Mouse (Mus musculus) CH12.LX (cell line): ENCODE data around the gene Klhl11.

Experiments
- CTCF ChIP-seq, 2 experiments: IDR thresholded peaks in 1 of 2; conservative IDR thresholded peaks in 1 of 2; 2 replicates each; pipeline ENCODE4 v1.5.1; 2011 to 2012; ENCODE audit warnings: low read depth in 2 of 2, low read length in 2 of 2, improper control_type of control experiment in 1 of 2, inconsistent platforms in 1 of 2, mild to moderate bottlenecking in 1 of 2, moderate library complexity in 1 of 2
- E2F4 ChIP-seq: IDR thresholded peaks from 2 replicates; pipeline ENCODE4 v1.6.1; 2011; ENCODE audit warnings: low read depth, low read length, improper control_type of control experiment; ENCODE audit not compliant: insufficient replicate concordance
- ELF1 ChIP-seq: IDR thresholded peaks from 2 replicates; pipeline ENCODE4 v1.6.1; 2014; ENCODE audit warnings: low read depth, mild to moderate bottlenecking, inconsistent platforms, low read length, improper control_type of control experiment
- EP300 ChIP-seq: IDR thresholded peaks from 2 replicates; pipeline ENCODE4 v1.6.1; 2011; ENCODE audit warnings: low read length, improper control_type of control experiment
- ETS1 ChIP-seq: conservative IDR thresholded peaks from 2 replicates; pipeline ENCODE4 v1.6.1; 2012; ENCODE audit warnings: low read depth, mild to moderate bottlenecking, inconsistent platforms, low read length, improper control_type of control experiment, moderate library complexity
- HCFC1 ChIP-seq: IDR thresholded peaks from 2 replicates; pipeline ENCODE4 v1.6.1; 2012; ENCODE audit warnings: low read depth, mild to moderate bottlenecking, inconsistent platforms, low read length, improper control_type of control experiment
- MXI1 ChIP-seq: IDR thresholded peaks from 2 replicates; pipeline ENCODE4 v1.6.1; 2011; ENCODE audit warnings: mild to moderate bottlenecking, low read depth, low read length, improper control_type of control experiment
- MYC ChIP-seq: IDR thresholded peaks from 2 replicates; pipeline ENCODE4 v1.6.1; 2011; ENCODE audit warnings: low read depth, mild to moderate bottlenecking, improper control_type of control experiment, low read length
- NRF1 ChIP-seq: IDR thresholded peaks from 2 replicates; pipeline ENCODE4 v1.6.1; 2014; ENCODE audit warnings: low read depth, mild to moderate bottlenecking, inconsistent platforms, low read length, improper control_type of control experiment, moderate library complexity
- PAX5 ChIP-seq: IDR thresholded peaks from 2 replicates; pipeline ENCODE4 v1.6.1; 2012; ENCODE audit warnings: low read length, inconsistent platforms, mixed read lengths
- POLR2A ChIP-seq: IDR thresholded peaks from 2 replicates; pipeline ENCODE4 v1.6.1; 2011; ENCODE audit warnings: low read depth, mild to moderate bottlenecking, improper control_type of control experiment, low read length
- POLR2AphosphoS2 ChIP-seq: IDR thresholded peaks from 2 replicates; pipeline ENCODE4 v1.6.1; 2011; ENCODE audit warnings: low read depth, low read length, improper control_type of control experiment
- SMC3 ChIP-seq: IDR thresholded peaks from 2 replicates; pipeline ENCODE4 v1.6.1; 2011; ENCODE audit warnings: low read depth, low read length, improper control_type of control experiment
- USF1 ChIP-seq: IDR thresholded peaks from 2 replicates; pipeline ENCODE4 v1.6.1; 2014; ENCODE audit warnings: low read depth, mild to moderate bottlenecking, inconsistent platforms, low read length, improper control_type of control experiment

DNA sequence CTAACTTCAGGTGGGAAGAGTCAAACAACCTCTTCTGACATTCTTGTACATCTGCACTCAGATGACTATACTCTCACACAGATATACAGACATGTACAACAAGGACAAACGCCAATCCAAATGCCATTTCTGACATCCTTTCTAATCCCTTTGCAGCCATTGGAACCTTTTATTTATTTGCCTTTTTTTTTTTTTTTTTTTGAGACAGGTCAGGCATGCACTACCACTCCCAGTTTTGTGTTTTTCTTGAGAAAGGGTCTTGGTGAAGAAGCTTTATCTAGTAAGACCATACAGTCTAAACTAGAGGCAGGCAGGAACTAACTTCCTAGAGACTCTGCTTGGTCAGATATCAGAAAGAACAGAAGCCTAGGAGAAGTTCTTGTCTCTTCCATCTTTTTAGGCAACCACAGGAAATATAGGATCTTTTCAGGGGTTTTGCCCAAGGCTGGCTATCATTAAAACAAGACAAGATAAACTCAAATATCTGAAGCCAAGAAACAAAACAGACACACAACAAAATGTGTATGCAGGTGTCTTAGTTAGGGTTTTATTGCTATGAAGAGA is 7.2 kb downstream of the Klhl11 start:
- TF ChIP-seq ETS1 (no peak), CTCF (conservative IDR thresholded peaks at IDR 0.05 in 1 of 2, IDR thresholded peaks at IDR 0.05 in 1 of 2; ENCODE audit: low read depth in 2 of 2, low read length in 2 of 2) (no peak), USF1 (no peak), POLR2A (no peak), HCFC1 (no peak), MYC (no peak), SMC3 (no peak), NRF1 (no peak), E2F4 (no peak), EP300 (no peak), PAX5 (no peak), ELF1 (no peak), POLR2AphosphoS2 (no peak), MXI1 (no peak)
